Mouse (Mus musculus) megakaryocyte, embryonic 14.5 days (primary cell): ENCODE data around the gene Mzt1. TPM values are rescaled to one million over a fixed set of nuclear protein-coding genes. Genes with fewer than 3 reads are reported as not detected.
"Not testable (repeated sequence)": the region's sequence is repeated elsewhere in the genome, so short reads cannot be mapped to it uniquely, and the experiment has no call there.

ENCODE experiments used
- H3K27me3 ChIP-seq: replicated peaks from 2 replicates; pipeline ENCODE3; 2012; ENCODE audit warnings: inconsistent platforms
- H3K36me3 ChIP-seq: replicated peaks from 2 replicates; pipeline ENCODE3; 2012; ENCODE audit warnings: low read length, inconsistent platforms, mixed read lengths
- H3K4me1 ChIP-seq: 2 replicates; pipeline ENCODE4 v1.6.1; 2012; ENCODE audit warnings: inconsistent platforms
- H3K4me3 ChIP-seq: replicated peaks from 2 replicates; pipeline ENCODE3; 2012; ENCODE audit warnings: moderate library complexity, mild to moderate bottlenecking, inconsistent platforms
- H3K9me3 ChIP-seq: 2 replicates; pipeline ENCODE4 v1.6.1; 2012; ENCODE audit warnings: inconsistent platforms
- FLI1 ChIP-seq: IDR thresholded peaks from 2 replicates; pipeline ENCODE4 v1.6.1; 2012; ENCODE audit warnings: low read length, inconsistent platforms, mixed read lengths
- GATA1 ChIP-seq: IDR thresholded peaks from 3 replicates; pipeline ENCODE4 v1.6.1; 2012; ENCODE audit warnings: mixed read lengths, low read length, inconsistent platforms, borderline replicate concordance
- polyA plus RNA-seq: library from polyadenylated mRNA; stranded (reverse); fragments of >175 nt; gene quantifications from 2 replicates; pipeline ENCODE4 v1.2.3, GENCODE M21; 2012; ENCODE audit warnings: low replicate concordance; ENCODE audit not compliant: insufficient read depth

Mzt1 gene
- polyA plus RNA-seq, 1 experiment: 8.5 TPM

GRCm38 (mm10) chr14:99043499-99043898, 2.4 kb downstream of the Mzt1 start:
- H3K36me3 ChIP-seq: peaks cover 17% of the 10 kb centered on the region
- H3K27me3 ChIP-seq: no peaks in the 10 kb centered on the region
- peak overlapping the region; percentile 99 for H3K4me3 ChIP-seq
- H3K9me3 ChIP-seq: no peaks in the 10 kb centered on the region
- no peak for TF ChIP-seq FLI1
- no peak for TF ChIP-seq GATA1
- peaks cover 48% of the 10 kb centered on the region for H3K4me1 ChIP-seq

GRCm38 (mm10) chr14:99041416-99041815, 4.5 kb downstream of the Mzt1 start:
- Histone ChIP-seq H3K27me3 (no peaks in the 10 kb centered on the region), H3K4me3 (peak overlapping the region; percentile 81), H3K9me3 (no peaks in the 10 kb centered on the region), H3K36me3 (peaks cover 27% of the 10 kb centered on the region), H3K4me1 (peaks cover 47% of the 10 kb centered on the region)
- TF ChIP-seq GATA1 (no peak), FLI1 (no peak)

- peaks cover 36% of the 10 kb centered on the region for H3K36me3 ChIP-seq
Measured at GRCm38 (mm10) chr14:99039308-99039707, 6.6 kb downstream of the Mzt1 start.

GRCm38 (mm10) chr14:99037703-99038102, 8.2 kb downstream of the Mzt1 start:
- H3K9me3 ChIP-seq: no peaks in the 10 kb centered on the region
- H3K4me3 ChIP-seq: no peak overlapping the region
- H3K27me3 ChIP-seq: no peaks in the 10 kb centered on the region
- TF ChIP-seq FLI1: no peak
- no peak for TF ChIP-seq GATA1
- peaks cover 34% of the 10 kb centered on the region for H3K4me1 ChIP-seq
- peaks cover 48% of the 10 kb centered on the region for H3K36me3 ChIP-seq

More at GRCm38 (mm10) chr14:99039308-99039707, 6.6 kb downstream of the Mzt1 start:
- H3K9me3 ChIP-seq, H3K4me3 ChIP-seq, H3K27me3 ChIP-seq: not testable (repeated sequence)
- H3K4me1 ChIP-seq: peaks cover 45% of the 10 kb centered on the region

- H3K36me3 ChIP-seq: peaks cover 64% of the 10 kb centered on the region
- no peaks in the 10 kb centered on the region for H3K9me3 ChIP-seq
- peaks cover 17% of the 10 kb centered on the region for H3K4me1 ChIP-seq
- no peak overlapping the region for H3K4me3 ChIP-seq
- no peak for TF ChIP-seq GATA1
- TF ChIP-seq FLI1: no peak
- no peaks in the 10 kb centered on the region for H3K27me3 ChIP-seq
Measured at GRCm38 (mm10) chr14:99036039-99036438, 9.9 kb downstream of the Mzt1 start.

GRCm38 (mm10) chr14:99034851-99035250, 11.1 kb downstream of the Mzt1 start:
- H3K9me3 ChIP-seq, H3K27me3 ChIP-seq, H3K4me3 ChIP-seq: not testable (repeated sequence)
- peaks cover 15% of the 10 kb centered on the region for H3K4me1 ChIP-seq
- peaks cover 68% of the 10 kb centered on the region for H3K36me3 ChIP-seq

GRCm38 (mm10) chr14:99032596-99032995, 13.3 kb downstream of the Mzt1 start:
- Histone ChIP-seq H3K36me3 (peaks cover 58% of the 10 kb centered on the region), H3K27me3 (no peaks in the 10 kb centered on the region), H3K4me1 (peaks cover 2% of the 10 kb centered on the region), H3K9me3 (no peaks in the 10 kb centered on the region), H3K4me3 (no peak overlapping the region)
- TF ChIP-seq FLI1: no peak
- no peak for TF ChIP-seq GATA1

GRCm38 (mm10) chr14:99031337-99031873, 14.5 kb downstream of the Mzt1 start:
- Histone ChIP-seq H3K36me3 (peaks cover 62% of the 10 kb centered on the region), H3K27me3 (no peaks in the 10 kb centered on the region), H3K4me1 (no peaks in the 10 kb centered on the region; the same call in 1 of the 2 replicates), H3K9me3 (peaks cover 7% of the 10 kb centered on the region), H3K4me3 (no peak overlapping the region)
- TF ChIP-seq GATA1: no peak
- TF ChIP-seq FLI1: no peak

GRCm38 (mm10) chr14:99029987-99030386, 15.9 kb downstream of the Mzt1 start:
- H3K9me3 ChIP-seq: peaks cover 8% of the 10 kb centered on the region
- TF ChIP-seq GATA1 (no peak), FLI1 (no peak)
- peaks cover 56% of the 10 kb centered on the region for H3K36me3 ChIP-seq
- H3K4me1 ChIP-seq: no peaks in the 10 kb centered on the region; the same call in 1 of the 2 replicates
- no peaks in the 10 kb centered on the region for H3K27me3 ChIP-seq
- H3K4me3 ChIP-seq: no peak overlapping the region

GRCm38 (mm10) chr14:99022346-99023086, 23.4 kb downstream of the Mzt1 start:
- Histone ChIP-seq H3K4me1 (peaks cover 6% of the 10 kb centered on the region), H3K4me3 (peak overlapping the region; percentile 23), H3K36me3 (peaks cover 8% of the 10 kb centered on the region), H3K27me3 (no peaks in the 10 kb centered on the region), H3K9me3 (peaks cover 8% of the 10 kb centered on the region)
- TF ChIP-seq GATA1 (no peak), FLI1 (no peak)
